Mouse (Mus musculus) urinary bladder, adult 18-20 months (tissue): Measurements from ENCODE around the gene Tmf1.

ENCODE experiments used
- DNase-seq, 2 experiments: peaks; one replicate each; pipeline ENCODE4 v3.0.0; 2022; ENCODE audit warnings: low spot score in 2 of 2, mixed read lengths in 2 of 2

Gene Tmf1

DNA sequence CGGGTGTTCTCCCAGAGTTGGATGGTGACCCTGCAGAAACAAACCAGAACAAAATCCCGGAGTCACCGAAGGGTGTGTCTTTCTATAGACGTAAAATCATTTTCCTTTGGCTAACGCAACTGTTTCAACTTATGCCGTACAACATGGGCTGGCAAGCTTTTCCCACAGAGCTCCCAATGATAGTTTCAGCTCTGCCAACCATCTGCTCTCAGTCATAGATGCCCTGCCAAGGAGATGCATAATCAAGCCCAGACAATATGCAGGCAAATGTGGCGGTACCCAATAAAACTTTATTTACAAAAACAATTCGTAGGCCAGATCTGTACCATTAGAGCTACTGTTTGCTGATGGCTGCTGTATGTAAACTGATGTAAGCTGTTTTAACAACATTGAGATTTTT lies 66.7 kb downstream of the Tmf1 start:
- no peak for DNase-seq

DNA sequence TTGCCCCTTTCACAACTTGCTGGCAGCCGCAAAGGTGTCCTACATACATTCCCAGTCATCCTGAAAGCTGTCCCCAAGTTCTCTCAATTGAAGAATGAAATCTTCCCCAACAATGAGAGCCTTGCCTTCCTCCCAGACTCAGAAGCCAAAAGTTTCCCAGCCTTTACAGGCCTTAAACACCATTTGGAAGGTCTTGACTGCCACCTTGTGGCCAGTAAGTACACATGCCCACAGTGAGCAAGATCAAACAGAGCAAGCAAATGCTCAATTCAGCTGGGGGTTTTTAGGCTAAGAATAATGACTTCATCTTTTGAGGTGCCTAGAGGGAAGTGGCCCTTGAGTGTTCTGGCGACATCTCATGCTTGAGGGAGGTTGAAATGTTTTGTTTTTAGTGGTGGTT lies 72.1 kb downstream of the Tmf1 start:
- no peak for DNase-seq

DNA sequence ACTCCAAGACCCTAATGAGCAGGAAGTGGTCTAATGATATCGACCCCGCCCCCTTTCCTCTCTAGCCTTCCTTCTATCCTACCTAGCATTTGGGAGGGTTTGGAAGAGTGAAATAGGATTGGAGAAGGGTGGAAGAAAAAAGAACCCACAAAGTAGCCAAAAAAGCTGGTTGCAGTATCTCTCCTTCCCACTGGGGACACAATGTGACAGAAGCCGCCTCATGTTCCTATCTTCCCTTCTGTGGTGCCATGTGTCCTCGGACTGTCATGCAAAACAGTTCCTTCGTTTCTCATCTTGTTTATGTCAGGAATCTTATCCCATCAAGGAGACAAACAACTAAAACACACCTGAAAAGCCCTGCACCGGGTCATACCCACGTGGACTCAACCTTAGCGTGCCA lies 72.8 kb downstream of the Tmf1 start:
- no peak for DNase-seq

DNA sequence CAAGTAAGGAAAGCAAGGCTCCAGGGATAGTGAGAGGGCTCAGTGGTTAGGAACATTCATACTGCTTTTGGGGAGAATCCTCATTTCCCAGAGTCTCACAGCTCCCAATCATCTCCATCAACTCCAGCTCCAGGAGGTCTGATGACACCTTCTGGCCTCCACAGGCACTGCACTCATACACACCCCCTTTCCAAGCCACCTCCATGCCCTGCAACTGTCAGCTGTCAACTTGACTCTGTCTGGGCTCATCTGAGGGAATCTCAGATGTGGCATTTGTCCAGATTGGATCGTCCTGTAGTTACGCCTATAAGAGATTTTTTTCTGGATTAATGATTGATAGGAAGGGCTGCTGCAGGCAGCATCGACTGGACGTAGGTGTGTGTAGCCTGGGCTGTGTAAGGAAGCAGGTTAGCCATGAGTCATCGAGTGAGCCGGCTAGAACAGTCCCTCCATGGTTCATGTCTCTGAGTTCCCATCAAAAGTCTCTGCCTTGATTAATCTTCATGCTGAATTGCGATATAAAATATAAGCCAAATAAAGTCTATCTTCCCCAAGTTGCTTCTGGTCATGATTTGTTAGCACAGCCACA lies 74.6 kb downstream of the Tmf1 start:
- no peak for DNase-seq
